Mouse (Mus musculus) macrophage (primary cell): ENCODE results near the gene Dok4. TPM values are rescaled to one million over a fixed set of nuclear protein-coding genes. Genes with fewer than 3 reads are reported as not detected.

Experiments
- H3K27ac ChIP-seq: fragments of 350-480 bp; formaldehyde crosslinking; 2 replicates; pipeline ENCODE4 v1.9.0; 2021
- H3K36me3 ChIP-seq: fragments of 350-480 bp; formaldehyde crosslinking; 2 replicates; pipeline ENCODE4 v1.9.0; 2021; ENCODE audit errors: inconsistent target
- H3K4me3 ChIP-seq: fragments of 350-480 bp; formaldehyde crosslinking; 2 replicates; pipeline ENCODE4 v1.9.0; 2021; ENCODE audit errors: inconsistent target
- H3K79me2 ChIP-seq: fragments of 350-480 bp; formaldehyde crosslinking; 2 replicates; pipeline ENCODE4 v1.9.0; 2021; ENCODE audit errors: inconsistent target
- WGBS: methylation state at CpG from one replicate; pipeline ENCODE4 v1.1.7; 2026; ENCODE audit warnings: inconsistent platforms; ENCODE audit not compliant: missing documents; 5-methylcytosine and 5-hydroxymethylcytosine counted together
- polyA plus RNA-seq: library from polyadenylated mRNA; stranded (reverse); fragments of 250-400 nt; gene quantifications from 3 replicates; pipeline ENCODE4 v1.2.4, GENCODE M21; 2018; ENCODE audit warnings: inconsistent platforms

The Dok4 gene
- polyA plus RNA-seq, 1 experiment from 2014 or later = 2.0 TPM

DNA sequence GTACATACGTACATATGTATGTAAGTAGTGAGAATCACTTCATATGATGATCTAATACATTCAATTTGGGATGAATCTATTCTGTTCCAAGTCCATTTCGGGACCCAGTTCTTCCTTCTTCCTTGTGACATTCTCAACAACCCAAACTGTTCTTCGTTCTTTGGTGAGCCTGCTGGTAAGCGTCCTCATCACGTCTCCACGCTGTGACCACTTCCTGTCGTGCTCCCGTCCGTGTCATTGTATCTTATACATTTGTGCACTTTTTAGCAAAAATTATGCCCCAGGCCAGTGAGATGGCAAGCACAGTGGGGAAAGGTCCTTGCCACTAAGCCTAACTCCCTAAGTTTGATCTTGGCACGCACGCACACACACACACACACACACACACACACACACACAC is 58.2 kb downstream of the Dok4 start:
- no peak overlapping the region for H3K4me3 ChIP-seq
- H3K36me3 ChIP-seq = peaks cover 18% of the 10 kb centered on the region; the same call in 1 of the 2 replicates
- no peak overlapping the region for H3K27ac ChIP-seq
- H3K79me2 ChIP-seq = no peaks in the 10 kb centered on the region
- WGBS = 49% methylated on average over 5 of the region's 11 CpGs

DNA sequence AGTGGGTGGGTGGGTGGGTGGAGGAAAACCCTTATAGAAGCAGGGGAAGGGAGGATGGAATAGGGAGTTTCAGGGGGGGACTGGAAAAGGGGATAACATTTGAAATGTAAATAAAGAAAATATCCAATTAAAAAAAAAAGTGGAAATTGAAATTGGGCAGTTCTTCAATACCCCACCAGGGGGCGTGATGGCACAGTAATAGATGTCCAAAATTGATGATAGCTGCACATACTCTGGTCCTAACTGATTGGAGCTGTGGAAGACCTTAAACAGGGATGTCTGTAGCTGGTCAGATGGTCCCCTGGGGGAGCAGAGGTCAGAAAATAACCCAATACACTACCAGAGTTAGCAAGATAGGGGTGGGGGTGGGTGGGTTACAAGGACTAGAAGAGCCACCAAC is 61.6 kb downstream of the Dok4 start:
- H3K27ac ChIP-seq = no peak overlapping the region
- no peak overlapping the region for H3K4me3 ChIP-seq
- 0% methylated on average over 1 of the region's 1 CpGs for WGBS

More for the DNA sequence above, 61.6 kb downstream of the Dok4 start:
- Histone ChIP-seq H3K79me2 (no peaks in the 10 kb centered on the region), H3K36me3 (no peaks in the 10 kb centered on the region)

Other genes with a start within 250 kb of the Dok4 start
- 25.2 to 117 TPM (median 41.6 TPM) in 3 replicates for gene Arl2bp, start 209.7 kb downstream of the Dok4 start, polyA plus RNA-seq
- gene Pllp, start 180.1 kb downstream of the Dok4 start, polyA plus RNA-seq = not detected in 3 replicates
- 0.78 to 3.7 TPM (median 0.89 TPM) in 3 replicates for gene Ccl22, start 130.7 kb downstream of the Dok4 start, polyA plus RNA-seq
- 0.32 to 0.77 TPM (median 0.51 TPM) in 3 replicates for gene Cx3cl1, start 104.3 kb downstream of the Dok4 start, polyA plus RNA-seq
- not detected in 3 replicates for gene Ccl17, start 65.9 kb downstream of the Dok4 start, polyA plus RNA-seq
- 15.7 to 29.9 TPM (median 26.3 TPM) in 3 replicates for gene Coq9, start 38.0 kb downstream of the Dok4 start, polyA plus RNA-seq
- gene Ciapin1, start 38.0 kb downstream of the Dok4 start, polyA plus RNA-seq = 10.8 to 28.7 TPM (median 20.3 TPM) in 3 replicates
- 23.3 to 33.5 TPM (median 24.0 TPM) in 3 replicates for gene Polr2c, start 18.9 kb downstream of the Dok4 start, polyA plus RNA-seq
- 0.06 to 0.21 TPM in 2 of 3 replicates, not detected in the other for gene Ccdc102a, start 41.8 kb upstream of the Dok4 start, polyA plus RNA-seq
- 0.06 TPM in 1 of 3 replicates, not detected in the others for gene Adgrg5, start 47.4 kb upstream of the Dok4 start, polyA plus RNA-seq
- 0.36 to 1.5 TPM (median 1.3 TPM) in 3 replicates for gene Adgrg1, start 98.4 kb upstream of the Dok4 start, polyA plus RNA-seq
- gene Adgrg3, start 141.4 kb upstream of the Dok4 start, polyA plus RNA-seq = 0.44 to 1.8 TPM (median 1.5 TPM) in 3 replicates
- gene Drc7, start 178.8 kb upstream of the Dok4 start, polyA plus RNA-seq = not detected in 3 replicates
- gene Katnb1, start 204.9 kb upstream of the Dok4 start, polyA plus RNA-seq = 7.0 to 7.8 TPM (median 7.1 TPM) in 3 replicates